Mouse (Mus musculus) adrenal gland, adult 8-10 months (tissue): ENCODE data around the gene Folr1. TPM values are rescaled to one million over a fixed set of nuclear protein-coding genes. Genes with fewer than 3 reads are reported as not detected.

ENCODE experiments used
- DNase-seq: peaks from one replicate; pipeline ENCODE4 v3.0.0; 2022
- microRNA-seq, 2 experiments: library from miRNA; unstranded; fragments of <30 nt; microRNA quantifications; one replicate each; pipeline ENCODE4 v1.2.0; 2022
- total RNA-seq, 4 experiments: library from RNA; stranded (reverse); gene quantifications; 2 replicates each; pipeline ENCODE4 v1.2.4; 2022

Folr1 gene
- total RNA-seq, 4 experiments from 2014 or later: 4.0 to 5.9 TPM; not detected in 2

- DNase-seq: no peak
Observed at GRCm38 (mm10) chr7:101832372-101832771, 38.2 kb downstream of the Folr1 start.

- no peak for DNase-seq
Observed at GRCm38 (mm10) chr7:101831437-101831836, 39.2 kb downstream of the Folr1 start.

- DNase-seq: no peak
Observed at GRCm38 (mm10) chr7:101830373-101830772, 40.2 kb downstream of the Folr1 start.

GRCm38 (mm10) chr7:101823758-101824630 lies 46.6 kb downstream of the Folr1 start:
- DNase-seq: no peak

GRCm38 (mm10) chr7:101822836-101823757 lies 47.5 kb downstream of the Folr1 start:
- peak; percentile 52 for DNase-seq

GRCm38 (mm10) chr7:101821571-101822501 lies 48.8 kb downstream of the Folr1 start:
- peak; percentile 43 for DNase-seq

- no peak for DNase-seq
Observed at GRCm38 (mm10) chr7:101820295-101821030, 50.1 kb downstream of the Folr1 start.

GRCm38 (mm10) chr7:101817861-101818401 lies 52.7 kb downstream of the Folr1 start, which contains the start of gene Phox2a:
Gene Phox2a (plus strand): TSS chr7:101818313.
- no peak for DNase-seq

Small RNAs within 50 kb of the gene (microRNA-seq; reads per million reads assigned to microRNA genes)
- 0 reads per million in 2 experiments for gene Gm22655

Other genes with a start within 250 kb of the Folr1 start
- gene Clpb, start 207.2 kb downstream of the Folr1 start, total RNA-seq: 10 to 100 TPM; 67.7 to 90.7 (median 77.9) TPM
- gene Phox2a, start 52.5 kb downstream of the Folr1 start, total RNA-seq: 10 to 100 TPM; 26.7 to 57.2 (median 44.6) TPM
- 100 to 1,000 TPM in 2 of 4 experiments, 10 to 100 TPM in 2; 76.9 to 104 (median 101) TPM for gene Inppl1, start 32.6 kb downstream of the Folr1 start, total RNA-seq
- gene Folr2, start 13.6 kb downstream of the Folr1 start, total RNA-seq: 1 to 10 TPM; 1.2 to 4.7 (median 2.8) TPM
- gene Anapc15, start 7.1 kb downstream of the Folr1 start, total RNA-seq: 10 to 100 TPM; 29.6 to 34.8 (median 30.7) TPM
- gene Lamtor1, start 35.1 kb upstream of the Folr1 start, total RNA-seq: 100 to 1,000 TPM in 3 of 4 experiments, 10 to 100 TPM in 1; 92.8 to 107 (median 104) TPM
- gene Tomt, start 35.6 kb upstream of the Folr1 start, total RNA-seq: not detected
- 10 to 100 TPM; 11.3 to 19.1 (median 16.7) TPM for gene Lrrc51, start 63.1 kb upstream of the Folr1 start, total RNA-seq
- gene Numa1, start 63.3 kb upstream of the Folr1 start, total RNA-seq: 100 to 1,000 TPM; 191 to 248 (median 221) TPM
- gene Il18bp, start 147.9 kb upstream of the Folr1 start, total RNA-seq: 10 to 100 TPM in 2 of 4 experiments, 1 to 10 TPM in 2; 8.1 to 12.5 (median 10.1) TPM
- 10 to 100 TPM; 34.1 to 56.0 (median 38.4) TPM for gene Rnf121, start 194.7 kb upstream of the Folr1 start, total RNA-seq
- 10 to 100 TPM; 12.4 to 23.7 (median 18.7) TPM for gene Xndc1, start 194.7 kb upstream of the Folr1 start, total RNA-seq
- gene Xntrpc, start 194.9 kb upstream of the Folr1 start, total RNA-seq: 1 to 10 TPM; 1.1 to 3.5 (median 1.5) TPM
- under 1 TPM in 1 of 4 experiments, not detected in 3; 0.22 TPM for gene Trpc2, start 212.3 kb upstream of the Folr1 start, total RNA-seq
- not detected for gene Art1, start 231.0 kb upstream of the Folr1 start, total RNA-seq
- gene Art5, start 238.7 kb upstream of the Folr1 start, total RNA-seq: under 1 TPM in 1 of 4 experiments, not detected in 3; 0.38 TPM
- under 1 TPM in 1 of 4 experiments, not detected in 3; 0.28 TPM for gene Chrna10, start 246.0 kb upstream of the Folr1 start, total RNA-seq